Mouse (Mus musculus) right cerebral cortex, postnatal 14 days (tissue): ENCODE measurements around the gene Lce1a2.

Experiments
- DNase-seq: peaks from one replicate; pipeline ENCODE4 v3.0.0; 2022

The Lce1a2 gene

DNA sequence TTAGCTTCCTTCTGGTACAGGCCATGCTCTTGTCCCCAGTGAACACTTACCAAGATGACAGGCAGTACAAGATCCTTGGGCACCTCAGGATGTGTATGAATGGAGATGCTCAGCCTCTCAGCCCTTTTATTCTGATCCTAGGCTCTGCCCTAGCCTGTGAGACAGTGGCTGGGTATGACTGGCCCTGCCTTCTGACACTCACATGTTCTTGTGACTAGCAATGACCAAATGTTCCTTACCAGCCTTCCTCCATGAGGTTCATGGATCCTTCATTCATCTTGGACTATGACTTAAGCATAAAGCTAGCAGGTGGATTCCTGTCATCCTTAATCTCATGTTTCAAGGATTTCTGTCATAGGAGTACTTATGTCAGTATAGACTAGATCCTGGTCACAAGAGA, at the start of gene Lce1a2:
Lce1a2 (minus strand) TSS at position 101 of the 400 bp plus-strand sequence.
- DNase-seq: no peak

DNA sequence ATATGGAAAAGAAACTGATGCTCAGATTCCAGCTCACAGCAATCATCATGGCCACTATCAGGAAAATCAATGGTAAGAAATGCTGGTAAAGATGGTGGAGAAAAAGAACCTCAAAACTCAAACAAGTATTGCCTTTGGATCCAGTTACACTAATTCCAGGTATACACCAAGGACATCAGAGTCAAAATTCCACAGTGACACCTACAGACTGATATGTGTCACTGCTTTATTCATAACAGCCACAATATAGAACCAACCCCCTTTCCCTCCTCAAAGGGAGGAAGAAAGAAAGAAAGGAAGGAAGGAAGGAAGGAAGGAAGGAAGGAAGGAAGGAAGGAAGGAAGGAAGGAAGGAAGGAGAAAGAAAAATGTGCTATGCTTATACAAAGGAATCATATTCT, 45.0 kb upstream of the Lce1a2 start:
- no peak for DNase-seq

DNA sequence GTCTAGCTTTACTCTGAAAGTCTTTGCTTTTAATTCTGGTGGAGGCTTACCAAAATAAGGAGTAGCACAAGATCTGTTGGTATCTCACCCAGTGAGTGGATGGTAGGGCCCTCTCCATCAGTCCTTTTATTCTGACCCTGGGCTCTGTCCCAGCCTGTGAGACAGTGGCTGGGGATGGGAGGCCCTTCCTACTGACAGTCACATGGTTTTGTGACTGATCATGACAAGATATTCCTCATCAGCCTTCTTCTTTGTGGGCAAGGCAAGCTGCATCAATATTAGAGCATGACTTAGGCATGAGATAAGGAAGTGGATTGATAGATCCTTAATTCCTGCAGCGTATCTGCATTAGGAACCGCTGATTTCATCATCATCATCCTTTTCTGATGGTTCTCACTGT, 38.9 kb upstream of the Lce1a2 start, which contains the start of gene Lce1e:
Lce1e (minus strand) TSS at position 101 of the 400 bp plus-strand sequence.
- no peak for DNase-seq

DNA sequence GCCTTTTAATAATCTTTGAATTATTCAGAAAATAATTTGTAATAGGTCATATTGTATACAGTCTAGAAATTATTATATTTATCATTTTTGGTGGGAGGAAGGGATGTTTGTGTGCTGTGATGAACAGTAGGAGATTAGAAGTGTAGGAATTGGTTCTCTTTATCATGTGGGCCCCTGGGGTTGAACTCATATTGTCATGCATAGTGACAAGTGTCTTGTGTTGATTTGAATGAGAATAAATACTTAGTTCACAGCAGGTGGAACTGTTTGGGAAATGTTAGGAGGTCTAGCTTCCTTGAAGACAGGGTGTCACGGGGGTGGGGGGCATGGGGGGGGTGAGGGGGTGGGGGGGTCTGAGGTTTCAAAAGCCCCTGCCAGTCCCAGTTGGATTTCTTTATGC, 24.5 kb upstream of the Lce1a2 start:
- no peak for DNase-seq

DNA sequence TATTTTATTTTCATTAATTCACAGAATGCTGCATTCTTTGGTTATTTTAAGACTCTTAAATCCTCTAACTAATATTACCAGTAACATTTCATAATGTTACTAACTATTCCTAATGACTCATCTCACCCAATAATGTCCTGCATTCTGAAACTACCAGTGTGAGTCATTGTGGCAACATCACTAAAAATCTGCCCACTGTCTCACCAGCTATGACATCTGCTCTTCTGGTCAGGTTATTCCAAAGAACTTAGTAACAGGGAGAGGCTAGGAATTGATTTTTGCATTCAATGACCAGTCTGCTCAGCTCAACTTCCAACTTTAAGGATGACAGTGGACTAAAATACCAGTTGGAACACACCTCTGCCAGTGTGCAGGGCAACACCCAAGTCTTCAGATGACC, 21.6 kb upstream of the Lce1a2 start:
- no peak for DNase-seq

DNA sequence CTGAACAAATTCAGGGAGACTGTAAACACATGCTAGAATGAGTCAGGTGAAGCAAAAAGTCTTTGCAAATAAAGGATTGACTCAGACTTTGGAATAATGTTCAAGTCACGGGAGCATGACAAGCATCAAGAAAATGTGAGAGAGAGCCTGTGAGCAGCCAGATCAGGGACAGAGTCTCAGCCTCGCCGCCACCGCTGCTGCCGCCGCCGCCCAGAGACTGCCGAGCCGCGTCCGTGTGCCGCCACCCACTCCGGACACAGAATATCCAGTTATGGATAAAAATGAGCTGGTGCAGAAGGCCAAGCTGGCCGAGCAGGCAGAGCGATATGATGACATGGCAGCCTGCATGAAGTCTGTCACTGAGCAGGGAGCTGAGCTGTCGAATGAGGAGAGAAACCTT, 19.0 kb upstream of the Lce1a2 start:
- peak; percentile 6 for DNase-seq

DNA sequence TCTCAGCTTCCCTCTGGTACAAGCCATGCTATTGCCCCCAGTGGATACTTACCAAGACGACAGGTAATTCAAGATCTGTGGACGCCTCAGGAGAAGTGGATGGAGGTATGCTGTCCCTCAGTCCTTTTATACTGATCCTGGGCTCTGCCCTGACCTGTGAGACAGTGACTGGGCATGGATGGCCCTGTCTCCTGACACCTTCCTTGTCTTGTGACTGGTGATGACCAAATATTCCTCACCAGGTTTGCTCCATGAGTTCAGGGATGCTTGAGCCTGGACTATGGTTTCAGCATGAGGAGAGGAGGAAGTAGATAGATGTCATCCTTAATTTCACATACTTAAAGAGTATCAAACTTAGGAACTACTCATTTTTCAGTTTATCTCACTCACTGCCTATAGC, 17.0 kb upstream of the Lce1a2 start, which contains the start of gene Lce1d:
Lce1d (minus strand) TSS at position 101 of the 400 bp plus-strand sequence.
- DNase-seq: no peak

DNA sequence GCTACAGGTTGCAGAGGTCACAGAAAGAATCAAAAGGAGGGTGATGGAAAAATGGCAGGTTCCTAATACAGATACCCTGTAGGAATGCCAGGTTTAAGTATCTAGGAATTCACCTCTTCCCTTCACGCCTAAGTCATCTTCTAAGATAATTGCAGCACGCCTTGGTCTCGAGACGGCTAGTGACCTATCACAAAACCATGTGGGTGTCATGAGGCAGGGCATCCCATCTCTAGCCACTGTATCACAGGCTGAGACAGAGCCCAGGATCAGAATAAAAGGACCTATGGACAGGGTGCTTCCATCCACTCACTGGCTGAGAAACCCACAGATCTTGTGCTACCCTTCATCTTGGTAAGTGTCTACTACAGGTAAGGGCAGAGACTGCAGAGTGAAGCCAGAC, 8.8 kb upstream of the Lce1a2 start, which contains the start of gene Lce1c:
Lce1c (plus strand) TSS at position 301 of the 400 bp plus-strand sequence.
- no peak for DNase-seq

DNA sequence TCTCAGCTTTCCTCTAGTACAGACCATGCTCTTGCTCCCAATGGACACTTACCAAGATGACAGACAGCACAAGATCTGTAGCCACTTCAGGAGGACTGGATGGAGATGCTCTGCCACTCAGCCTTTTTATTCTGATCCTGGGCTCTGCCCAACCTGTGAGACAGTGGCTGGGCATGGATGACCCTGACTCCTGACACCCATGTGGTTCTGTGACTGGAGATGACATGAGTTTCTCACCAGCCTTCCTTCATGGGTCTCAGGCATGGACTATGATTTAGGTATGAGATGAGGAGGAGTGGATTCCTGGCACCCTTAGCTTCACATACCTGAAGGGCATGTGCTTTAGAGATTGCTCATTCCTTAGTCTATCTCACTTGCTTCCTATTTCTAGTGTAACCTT, 13.3 kb downstream of the Lce1a2 start, which contains the start of gene Lce1b:
Lce1b (minus strand) TSS at position 101 of the 400 bp plus-strand sequence.
- DNase-seq: no peak

DNA sequence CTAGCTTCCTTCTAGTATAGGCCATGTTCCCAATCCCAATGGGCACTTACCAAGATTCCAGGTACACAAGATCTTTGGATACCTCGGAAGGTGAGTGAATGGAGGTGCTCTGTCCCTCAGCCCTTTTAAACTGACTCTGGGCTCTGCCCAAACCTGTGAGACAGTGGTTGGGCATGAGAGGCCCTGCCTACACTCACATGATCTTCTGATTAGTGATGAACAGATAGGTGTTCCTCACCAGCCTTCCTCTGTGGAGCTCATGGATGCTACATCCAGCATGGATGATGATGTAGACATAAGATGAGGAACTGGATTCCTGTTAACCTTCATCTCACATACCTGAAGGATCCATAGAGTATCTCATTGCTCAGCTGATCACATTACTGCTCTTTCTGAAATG, 21.9 kb downstream of the Lce1a2 start, which contains the start of gene Lce1a1:
Lce1a1 (minus strand) TSS at position 101 of the 400 bp plus-strand sequence.
- no peak for DNase-seq

DNA sequence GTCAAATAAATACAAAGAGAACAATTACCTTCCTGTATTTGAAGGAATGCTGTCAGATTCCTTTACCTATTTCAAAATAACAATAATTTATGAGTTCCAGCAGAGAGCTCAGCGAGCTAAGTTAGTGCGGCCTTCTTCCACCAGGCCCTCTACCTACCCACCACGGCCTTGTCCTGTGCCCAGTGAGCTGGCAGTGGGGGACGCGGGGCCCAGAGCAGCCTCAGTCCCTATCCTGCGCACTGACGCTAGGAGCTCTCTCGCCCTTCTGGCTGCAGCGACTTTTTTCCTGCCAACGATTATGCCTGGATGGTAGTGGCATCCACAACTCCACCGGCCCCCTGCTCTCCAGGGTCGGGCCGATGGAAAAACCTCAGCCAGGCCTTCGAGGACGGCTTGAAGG, 30.3 kb downstream of the Lce1a2 start:
- DNase-seq: no peak

DNA sequence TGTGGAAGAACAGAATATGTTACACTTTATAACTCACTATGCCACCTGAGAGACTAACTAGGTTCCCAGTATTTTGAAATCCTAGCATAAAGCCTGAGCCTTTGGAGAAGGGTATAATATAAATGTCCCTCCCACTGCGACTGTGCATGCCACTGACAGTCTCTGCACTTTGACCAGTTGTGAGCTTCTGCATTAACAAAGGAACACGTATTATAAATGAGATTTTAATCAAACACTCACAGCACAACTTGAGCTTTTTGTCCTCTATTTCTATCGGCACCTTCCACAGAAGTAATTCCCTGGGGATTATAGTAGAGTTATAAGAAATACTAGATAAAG, 31.5 kb downstream of the Lce1a2 start:
- DNase-seq: no peak

DNA sequence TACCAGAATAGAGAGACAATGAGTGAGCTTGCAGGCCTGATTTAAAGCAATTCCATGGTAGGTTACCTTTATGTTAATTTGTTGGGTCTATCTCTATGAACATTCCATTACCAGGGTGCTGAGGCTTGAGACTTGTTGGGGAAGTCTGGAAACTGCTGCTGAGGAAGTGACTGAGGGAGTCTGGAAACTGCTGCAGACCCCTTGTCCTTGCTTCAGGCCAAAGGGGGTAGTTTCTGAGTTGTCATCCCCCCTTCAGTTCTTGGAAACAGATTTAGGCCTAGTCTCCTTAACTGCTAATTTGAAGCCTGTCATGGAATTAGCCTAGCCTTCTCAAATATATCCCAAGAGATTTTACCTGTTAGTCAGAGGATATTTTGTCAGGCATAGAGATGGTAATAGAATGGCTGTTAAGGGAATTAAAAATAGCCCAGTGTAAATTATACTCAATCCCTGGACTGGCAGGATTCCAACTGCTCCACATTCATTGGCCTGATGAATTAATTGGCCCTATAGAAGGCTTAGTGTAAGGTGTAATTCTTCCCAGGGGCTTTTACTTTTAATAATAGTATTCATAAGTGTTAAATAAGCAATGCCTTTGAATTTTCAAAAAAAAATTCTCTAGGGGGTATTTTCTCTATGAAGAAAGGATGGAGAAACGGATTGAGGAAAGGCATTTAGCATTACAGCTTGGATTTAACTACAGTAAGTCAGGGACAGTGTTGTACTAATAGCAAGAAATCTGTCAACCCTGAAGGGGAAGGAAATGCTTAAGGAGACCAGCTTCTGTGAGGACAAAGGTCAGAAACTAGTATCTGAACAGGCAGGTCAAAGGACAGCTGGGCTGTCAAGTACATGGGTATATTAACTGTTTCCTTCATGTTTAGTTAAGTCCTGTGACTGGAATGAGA, 32.1 kb downstream of the Lce1a2 start:
- no peak for DNase-seq

DNA sequence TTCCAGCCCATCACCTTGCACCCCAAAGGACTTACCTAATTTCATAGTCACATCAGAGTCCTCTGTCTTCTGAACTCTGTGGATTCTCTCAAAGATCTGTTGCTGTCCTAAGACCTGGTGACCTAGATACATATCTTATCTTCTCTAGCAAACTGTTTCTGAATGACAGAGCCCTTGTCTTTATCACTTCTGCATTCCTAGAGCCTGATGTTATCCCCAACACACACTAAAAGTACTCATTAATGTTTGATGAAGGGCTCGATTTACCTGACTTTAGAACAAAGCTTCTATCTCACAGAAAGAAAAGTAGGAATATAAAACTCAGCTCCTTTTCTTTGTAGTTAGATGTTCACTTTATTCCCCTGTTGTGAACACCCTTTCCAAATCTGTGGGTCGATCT, 48.6 kb downstream of the Lce1a2 start, which contains the start of gene Lce6a:
Lce6a (minus strand) TSS at position 101 of the 400 bp plus-strand sequence.
- no peak for DNase-seq
